Mouse (Mus musculus) hindbrain, embryonic 14.5 days (tissue): ENCODE measurements around the gene Clca2. TPM values are rescaled to one million over a fixed set of nuclear protein-coding genes. Genes with fewer than 3 reads are reported as not detected.

Source experiments
- ATAC-seq: fragments of 200-750 bp; cut with Nextera tagmentation; 2 replicates; pipeline ENCODE4 v1.8.0; 2017; ENCODE audit warnings: moderate number of reproducible peaks, mild to moderate bottlenecking, moderate TSS enrichment, moderate library complexity; ENCODE audit not compliant: low FRiP score
- DNase-seq: peaks from one replicate; pipeline ENCODE4 v3.0.0-alpha.2; 2015; ENCODE audit warnings: low spot score
- H3K27ac ChIP-seq: fragments of 300-500 bp; sonication (generic); 2 replicates; pipeline ENCODE4 v1.5.1; 2014; ENCODE audit warnings: mild to moderate bottlenecking, moderate library complexity
- H3K27me3 ChIP-seq: fragments of 300-500 bp; sonication (generic); 2 replicates; pipeline ENCODE4 v1.6.1; 2014; ENCODE audit warnings: mild to moderate bottlenecking, low read length, mixed read lengths; ENCODE audit not compliant: control insufficient read depth, insufficient read depth
- H3K36me3 ChIP-seq: fragments of 300-500 bp; sonication (generic); replicated peaks from 2 replicates; pipeline ENCODE4 v1.6.1; 2014; ENCODE audit not compliant: control insufficient read depth, insufficient read depth
- H3K4me1 ChIP-seq: fragments of 300-500 bp; sonication (generic); replicated peaks from 2 replicates; pipeline ENCODE4 v1.6.1; 2014; ENCODE audit warnings: antibody characterized with exemption, low read length, mixed read lengths; ENCODE audit not compliant: control insufficient read depth, insufficient read depth
- H3K4me2 ChIP-seq: fragments of 300-500 bp; sonication (generic); replicated peaks from 2 replicates; pipeline ENCODE4 v1.6.1; 2014; ENCODE audit warnings: mild to moderate bottlenecking, moderate library complexity
- H3K4me3 ChIP-seq: fragments of 300-500 bp; sonication (generic); replicated peaks from 2 replicates; pipeline ENCODE4 v1.5.1; 2014; ENCODE audit warnings: mild to moderate bottlenecking, low read length
- H3K9ac ChIP-seq: fragments of 300-500 bp; sonication (generic); 2 replicates; pipeline ENCODE4 v1.6.1; 2014
- H3K9me3 ChIP-seq: fragments of 300-500 bp; sonication (generic); 2 replicates; pipeline ENCODE4 v1.6.1; 2016; ENCODE audit warnings: low read length; ENCODE audit not compliant: control insufficient read depth
- WGBS: fragments of 180-500 bp; shearing (Covaris S2); extraction: QIAGEN DNeasy Blood & Tissue Kit; methylation state at CpG from one replicate; pipeline ENCODE4 v1.1.7; 2014; 5-methylcytosine and 5-hydroxymethylcytosine counted together
- polyA plus RNA-seq: library from polyadenylated mRNA; unstranded; fragments of >200 nt; fragmentation: Nextera tagmentation; extraction: Ambion mirVana; gene quantifications from 2 replicates; pipeline ENCODE4 v1.2.1, GENCODE M21; 2014

Gene Clca2
- polyA plus RNA-seq, 1 experiment from 2014 or later, result 0.08 TPM

GRCm38 (mm10) chr3:145119425-145119824 lies 20.2 kb upstream of the Clca2 start:
- ATAC-seq, result no peak
- 71% methylated on average over 7 of the region's 7 CpGs for WGBS
- Histone ChIP-seq H3K27me3 (no peaks in the 10 kb centered on the region), H3K27ac (no peak overlapping the region), H3K4me3 (peak overlapping the region; percentile 76), H3K9ac (peak overlapping the region; percentile 90), H3K9me3 (no peaks in the 10 kb centered on the region), H3K36me3 (no peaks in the 10 kb centered on the region), H3K4me2 (peak overlapping the region; percentile 80), H3K4me1 (peaks cover 15% of the 10 kb centered on the region)
- no peak for DNase-seq

DNA sequence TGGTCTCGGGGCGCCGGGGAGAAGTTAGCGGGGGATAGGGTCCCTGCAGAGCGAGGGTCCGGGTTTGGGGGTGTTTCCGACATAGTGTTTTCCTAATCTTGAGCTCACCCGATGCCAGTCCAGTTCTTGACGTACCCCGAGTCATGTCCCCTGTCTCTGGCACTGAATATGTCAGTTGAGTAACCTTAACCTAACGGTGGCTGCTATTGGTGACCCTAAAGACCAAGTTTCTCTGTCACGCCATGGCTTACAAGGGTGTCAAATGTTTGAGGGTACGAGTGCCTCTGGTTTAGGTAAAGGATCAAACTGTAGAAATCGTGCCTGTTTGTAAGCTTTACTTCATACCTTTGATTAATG lies 19.7 kb upstream of the Clca2 start:
- WGBS, result 4% methylated on average over 14 of the region's 14 CpGs
- Histone ChIP-seq H3K27ac (peak overlapping the region; percentile 99), H3K4me3 (peak overlapping the region; percentile 76), H3K9ac (peak overlapping the region; percentile 90), H3K9me3 (no peaks in the 10 kb centered on the region), H3K27me3 (no peaks in the 10 kb centered on the region), H3K36me3 (no peaks in the 10 kb centered on the region), H3K4me1 (peaks cover 15% of the 10 kb centered on the region), H3K4me2 (peak overlapping the region; percentile 80)
- no peak; the same call in 1 of the 2 replicates for ATAC-seq
- DNase-seq, result peak; percentile 42

DNA sequence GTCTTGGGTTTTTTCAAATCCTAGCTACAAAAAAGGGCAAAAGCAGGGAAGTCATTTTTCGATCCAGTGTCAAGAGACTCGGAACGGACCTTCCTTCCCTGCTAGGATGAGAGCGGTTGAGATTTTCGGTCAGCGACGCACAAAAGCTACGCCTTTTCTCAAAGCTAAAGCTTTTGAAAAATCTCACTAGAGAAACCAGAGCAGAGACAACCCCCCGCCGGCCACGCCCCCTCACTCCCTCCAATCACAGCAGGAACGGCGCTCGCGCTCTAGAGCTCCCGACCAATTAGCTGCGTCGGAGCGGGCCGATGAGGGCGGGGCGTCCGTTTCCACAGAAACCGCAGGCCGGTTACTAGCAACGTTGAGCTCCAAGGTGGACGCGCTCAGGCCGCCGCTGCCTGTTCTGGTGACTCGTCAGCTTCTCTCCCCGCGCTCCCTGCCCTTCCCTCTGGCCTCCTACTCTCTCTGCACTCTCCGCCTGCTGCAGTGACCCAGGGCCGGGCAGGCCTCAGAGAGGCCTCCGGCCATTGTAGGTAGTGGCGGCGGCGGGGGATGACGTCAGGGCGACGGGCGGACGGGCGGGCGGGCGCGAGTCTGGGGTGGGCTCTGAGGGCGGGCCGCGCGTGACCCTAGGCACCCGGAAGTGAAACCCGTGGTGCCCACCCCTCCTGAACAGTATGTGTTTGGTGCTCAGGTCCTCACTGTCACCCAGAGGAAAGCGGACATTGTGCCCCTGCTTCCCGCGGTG lies 19.2 kb upstream of the Clca2 start, which contains the start of gene Odf2l:
Gene Odf2l (plus strand): TSS at position 335 of the 748 bp plus-strand sequence.
- Histone ChIP-seq H3K4me3 (peak within 1 kb of the TSS; percentile 76), H3K27ac (peak within 1 kb of the TSS; percentile 99), H3K9ac (peak within 1 kb of the TSS; percentile 90), H3K4me2 (peak within 1 kb of the TSS; percentile 80), H3K36me3 (no peaks in the 10 kb centered on the region), H3K4me1 (peaks cover 15% of the 10 kb centered on the region), H3K27me3 (no peaks in the 10 kb centered on the region), H3K9me3 (no peaks in the 10 kb centered on the region)
- DNase-seq (peak; percentile 97), ATAC-seq (peak; percentile 99)
- WGBS, result under 1% methylated on average over 57 of the region's 57 CpGs

- peak overlapping the region; percentile 99 for H3K27ac ChIP-seq
- H3K4me1 ChIP-seq, result peaks cover 15% of the 10 kb centered on the region
- peak overlapping the region; percentile 77 for H3K4me2 ChIP-seq
- H3K36me3 ChIP-seq, result no peaks in the 10 kb centered on the region
- no peaks in the 10 kb centered on the region for H3K9me3 ChIP-seq
- 83% methylated on average over 10 of the region's 10 CpGs for WGBS
- H3K9ac ChIP-seq, result peak overlapping the region; percentile 90
- peak overlapping the region; percentile 76 for H3K4me3 ChIP-seq
- no peak for ATAC-seq
- no peaks in the 10 kb centered on the region for H3K27me3 ChIP-seq
- no peak for DNase-seq
Measured at GRCm38 (mm10) chr3:145117637-145118036, 18.4 kb upstream of the Clca2 start.

GRCm38 (mm10) chr3:145115169-145115568 lies 15.9 kb upstream of the Clca2 start:
- Histone ChIP-seq H3K36me3 (no peaks in the 10 kb centered on the region), H3K27me3 (no peaks in the 10 kb centered on the region), H3K4me3 (no peak overlapping the region), H3K27ac (no peak overlapping the region), H3K4me1 (peaks cover 15% of the 10 kb centered on the region), H3K9ac (no peak overlapping the region), H3K4me2 (no peak overlapping the region), H3K9me3 (no peaks in the 10 kb centered on the region)
- 100% methylated on average over 2 of the region's 2 CpGs for WGBS
- no peak for ATAC-seq
- DNase-seq, result no peak

DNA sequence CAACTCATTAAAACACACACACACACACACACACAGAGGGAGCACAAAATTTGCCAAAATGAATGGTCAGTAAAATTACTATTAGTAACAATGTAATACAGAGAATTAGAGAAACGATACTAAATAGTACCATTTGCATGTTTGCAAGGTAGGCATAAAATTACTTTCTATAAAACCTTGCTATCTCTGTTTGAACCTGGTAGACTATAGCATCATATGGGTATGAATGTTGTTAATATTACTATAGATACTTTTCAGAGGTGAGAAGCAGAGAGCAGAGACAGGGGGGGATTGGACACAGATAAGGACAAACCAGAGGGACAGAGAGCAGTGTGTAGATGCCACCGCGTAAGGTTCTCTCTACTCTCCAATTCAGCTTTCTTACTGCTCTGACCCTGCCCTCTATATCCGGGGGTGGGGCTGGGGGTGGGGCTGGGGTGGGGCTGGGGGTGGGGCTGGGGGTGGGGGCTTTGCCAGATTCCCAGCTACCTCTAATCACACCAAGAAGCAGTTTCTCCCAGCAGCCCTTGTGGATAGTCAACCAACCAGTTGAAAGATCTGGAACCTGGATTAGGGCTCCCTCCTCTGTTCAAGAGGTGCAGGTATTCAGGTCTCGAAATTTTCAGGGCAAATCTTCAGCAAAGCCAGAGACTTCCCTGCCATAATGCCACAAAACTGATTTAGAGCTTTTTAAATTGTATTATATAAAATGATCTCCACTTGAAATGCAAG lies 6.7 kb upstream of the Clca2 start:
- no peaks in the 10 kb centered on the region for H3K4me1 ChIP-seq
- H3K27me3 ChIP-seq, result no peaks in the 10 kb centered on the region
- H3K4me3 ChIP-seq, result no peak overlapping the region
- H3K9me3 ChIP-seq, result no peaks in the 10 kb centered on the region
- DNase-seq (no peak), ATAC-seq (no peak)
- no peak overlapping the region for H3K27ac ChIP-seq
- 79% methylated on average over 5 of the region's 5 CpGs for WGBS
- H3K36me3 ChIP-seq, result no peaks in the 10 kb centered on the region
- no peak overlapping the region for H3K4me2 ChIP-seq
- H3K9ac ChIP-seq, result no peak overlapping the region

GRCm38 (mm10) chr3:145105076-145105772 lies 6.0 kb upstream of the Clca2 start:
- Histone ChIP-seq H3K4me3 (no peak overlapping the region), H3K4me1 (no peaks in the 10 kb centered on the region), H3K27me3 (no peaks in the 10 kb centered on the region), H3K9ac (no peak overlapping the region), H3K27ac (no peak overlapping the region), H3K36me3 (no peaks in the 10 kb centered on the region), H3K9me3 (no peaks in the 10 kb centered on the region), H3K4me2 (no peak overlapping the region)
- 76% methylated on average over 5 of the region's 5 CpGs for WGBS
- ATAC-seq (no peak), DNase-seq (no peak)

GRCm38 (mm10) chr3:145103770-145104169 lies 4.5 kb upstream of the Clca2 start:
- H3K4me3 ChIP-seq, result no peak overlapping the region
- no peaks in the 10 kb centered on the region for H3K27me3 ChIP-seq
- DNase-seq, result no peak
- no peak for ATAC-seq
- no peak overlapping the region for H3K4me2 ChIP-seq
- H3K36me3 ChIP-seq, result no peaks in the 10 kb centered on the region
- no peaks in the 10 kb centered on the region for H3K9me3 ChIP-seq
- H3K4me1 ChIP-seq, result no peaks in the 10 kb centered on the region
- no peak overlapping the region for H3K9ac ChIP-seq
- 78% methylated on average over 5 of the region's 5 CpGs for WGBS
- H3K27ac ChIP-seq, result no peak overlapping the region

DNA sequence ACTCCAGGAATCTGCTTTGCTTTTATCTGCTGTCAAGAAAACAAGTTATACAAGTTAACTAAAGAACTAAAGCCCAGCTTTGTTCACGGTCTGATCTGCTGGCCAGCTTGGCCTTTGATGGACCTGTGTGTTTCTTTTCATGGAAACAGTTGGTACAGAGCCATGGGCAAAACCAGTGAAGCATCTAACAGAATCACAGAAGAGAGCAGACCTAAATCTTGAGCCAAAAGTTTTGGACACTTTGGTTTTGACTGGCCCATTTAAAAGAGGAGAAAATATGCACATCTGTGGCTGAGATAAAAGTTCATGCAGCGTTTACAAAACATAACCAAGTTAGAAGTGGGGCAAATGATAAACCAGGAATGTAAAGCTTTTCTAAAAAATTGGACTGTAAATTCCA lies 4.1 kb upstream of the Clca2 start:
- Histone ChIP-seq H3K36me3 (no peaks in the 10 kb centered on the region), H3K4me2 (no peak overlapping the region), H3K9ac (no peak overlapping the region), H3K4me1 (no peaks in the 10 kb centered on the region), H3K27me3 (no peaks in the 10 kb centered on the region), H3K9me3 (no peaks in the 10 kb centered on the region), H3K4me3 (no peak overlapping the region), H3K27ac (no peak overlapping the region)
- DNase-seq (no peak), ATAC-seq (no peak)
- WGBS, result 84% methylated on average over 2 of the region's 2 CpGs
